Mouse (Mus musculus): ENCODE results near the gene P3h2. TPM values are rescaled to one million over a fixed set of nuclear protein-coding genes. Genes with fewer than 3 reads are reported as not detected.

The P3h2 gene
- total RNA-seq, 2 experiments from 2014 or later = 3.0 to 4.2 TPM

GRCm38 (mm10) chr16:26005811-26006210, 99.8 kb downstream of the P3h2 start:
- DNase-seq (ENCODE audit: low spot score in 2 of 2) = no peak
- H3K4me3 ChIP-seq = no peak overlapping the region
- no peak overlapping the region for H3K27ac ChIP-seq
- TF ChIP-seq CTCF (conservative IDR thresholded peaks at IDR 0.05) = no peak

DNA sequence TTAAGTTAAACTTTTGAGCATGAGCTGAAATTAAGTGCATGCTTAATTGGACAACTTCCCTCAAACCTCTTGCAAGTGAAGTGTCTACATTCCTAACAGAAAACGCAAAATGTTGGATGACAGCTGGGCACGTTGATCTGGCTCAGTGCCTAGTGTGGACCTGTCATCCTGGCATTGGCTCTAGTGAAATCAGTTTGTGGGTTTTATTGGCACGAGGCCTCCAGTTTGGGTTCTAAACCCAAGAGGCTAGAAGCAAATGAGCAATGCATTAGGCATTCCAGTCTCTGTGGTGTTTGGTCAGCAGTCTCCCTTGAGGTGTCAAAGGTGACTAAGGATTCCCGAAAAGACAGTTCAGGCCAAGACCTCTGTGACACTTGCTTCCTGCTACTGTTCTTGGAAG, 102.3 kb downstream of the P3h2 start:
- no peak overlapping the region for H3K27ac ChIP-seq
- no peak for DNase-seq (ENCODE audit: low spot score in 2 of 2)
- TF ChIP-seq CTCF (conservative IDR thresholded peaks at IDR 0.05) = no peak
- H3K4me3 ChIP-seq = no peak overlapping the region

DNA sequence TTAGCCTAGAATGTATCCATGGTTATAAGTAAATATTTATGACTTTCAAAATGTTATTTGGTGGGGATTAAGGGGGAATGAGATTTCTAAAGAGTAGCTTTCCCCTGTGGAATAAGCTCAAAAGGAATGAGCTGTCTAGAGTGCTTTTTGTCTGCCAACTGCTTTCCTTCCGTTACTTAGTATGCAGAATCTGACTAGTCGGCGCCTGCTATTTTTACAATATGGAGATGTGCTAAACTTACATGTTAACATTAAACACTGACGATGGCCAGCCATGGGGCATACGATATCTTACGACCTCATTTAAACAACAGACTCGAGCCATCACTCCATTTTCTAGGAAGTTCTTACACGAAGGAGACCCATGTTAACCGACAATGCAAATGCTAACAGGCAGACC, 102.7 kb downstream of the P3h2 start:
- TF ChIP-seq CTCF (conservative IDR thresholded peaks at IDR 0.05) = no peak
- DNase-seq (ENCODE audit: low spot score in 2 of 2) = no peak
- no peak overlapping the region for H3K4me3 ChIP-seq
- no peak overlapping the region for H3K27ac ChIP-seq

GRCm38 (mm10) chr16:25994605-25995004, 111.0 kb downstream of the P3h2 start:
- DNase-seq (ENCODE audit: low spot score in 2 of 2) = no peak
- no peak overlapping the region for H3K27ac ChIP-seq
- no peak for TF ChIP-seq CTCF (conservative IDR thresholded peaks at IDR 0.05)
- H3K4me3 ChIP-seq = no peak overlapping the region

- Histone ChIP-seq H3K4me3 (no peak overlapping the region), H3K27ac (no peak overlapping the region)
- no peak for DNase-seq (ENCODE audit: low spot score in 2 of 2)
- no peak for TF ChIP-seq CTCF (conservative IDR thresholded peaks at IDR 0.05)
These were observed 118.4 kb downstream of the P3h2 start for GRCm38 (mm10) chr16:25987221-25987620.

DNA sequence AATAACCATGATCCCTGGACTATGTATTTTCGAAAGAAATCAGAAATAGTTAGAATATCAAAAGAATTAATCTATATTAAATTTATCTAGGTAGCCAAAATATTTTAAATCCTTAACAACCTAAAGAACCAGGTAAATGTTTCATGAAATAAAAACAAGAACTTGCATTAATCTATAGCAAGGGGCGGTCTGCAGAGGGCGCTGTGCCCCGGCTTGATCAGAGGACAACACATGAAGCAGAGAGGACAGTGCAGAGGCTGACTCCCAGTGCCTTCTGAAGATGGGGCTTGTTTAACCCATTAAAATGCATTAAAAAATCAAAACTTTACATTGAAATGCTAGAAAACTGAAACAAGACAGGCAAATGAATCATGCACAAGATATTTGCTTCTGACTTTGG, 121.9 kb downstream of the P3h2 start:
- DNase-seq (ENCODE audit: low spot score in 2 of 2) = no peak
- TF ChIP-seq CTCF (conservative IDR thresholded peaks at IDR 0.05) = peak; percentile 75
- Histone ChIP-seq H3K27ac (no peak overlapping the region), H3K4me3 (no peak overlapping the region)

DNA sequence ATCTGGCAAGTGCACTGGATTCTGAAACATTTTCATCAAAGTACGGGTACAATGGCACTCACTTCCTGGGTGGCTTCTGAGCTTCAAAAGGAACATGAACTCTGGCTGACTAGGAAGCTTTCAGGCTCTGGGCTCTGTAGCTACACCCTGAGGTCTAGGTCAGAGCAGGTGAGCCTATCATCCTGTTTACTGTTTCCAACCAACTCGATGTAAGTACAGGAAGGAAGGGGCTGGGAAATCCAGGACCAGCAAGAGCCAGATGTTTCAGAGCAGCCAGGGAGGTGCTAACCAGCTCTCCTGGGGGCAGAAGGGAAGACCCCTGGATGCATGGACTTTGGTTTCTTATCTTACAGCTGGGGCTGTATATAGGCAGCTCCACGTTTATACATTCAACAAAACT, 126.5 kb downstream of the P3h2 start:
- no peak for TF ChIP-seq CTCF (conservative IDR thresholded peaks at IDR 0.05)
- Histone ChIP-seq H3K4me3 (no peak overlapping the region), H3K27ac (no peak overlapping the region)
- DNase-seq (ENCODE audit: low spot score in 2 of 2) = no peak

GRCm38 (mm10) chr16:25977210-25977609, 128.4 kb downstream of the P3h2 start:
- no peak for TF ChIP-seq CTCF (conservative IDR thresholded peaks at IDR 0.05)
- Histone ChIP-seq H3K27ac (no peak overlapping the region), H3K4me3 (no peak overlapping the region)
- no peak for DNase-seq (ENCODE audit: low spot score in 2 of 2)

DNA sequence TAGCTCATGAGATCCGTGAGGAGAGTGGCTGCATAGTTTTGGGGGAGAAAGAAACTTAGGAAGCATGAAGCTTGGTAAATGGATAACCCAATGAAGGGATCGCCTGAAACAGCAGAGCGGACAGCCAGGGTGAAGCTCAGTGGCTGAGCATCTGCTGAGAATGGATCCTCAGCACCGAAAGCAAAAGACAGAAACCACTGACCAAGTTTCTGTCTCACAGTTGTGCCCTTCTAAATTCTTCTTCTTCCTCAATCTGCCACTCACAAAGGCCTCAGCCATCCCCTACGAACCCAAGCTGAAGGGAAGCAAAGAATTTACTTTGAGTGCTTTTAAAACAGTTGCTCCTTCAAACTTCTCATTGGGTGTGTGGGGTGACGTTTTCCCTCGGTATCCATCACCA, 134.3 kb downstream of the P3h2 start:
- no peak for DNase-seq (ENCODE audit: low spot score in 2 of 2)
- no peak for TF ChIP-seq CTCF (conservative IDR thresholded peaks at IDR 0.05)
- H3K27ac ChIP-seq = no peak overlapping the region
- no peak overlapping the region for H3K4me3 ChIP-seq

DNA sequence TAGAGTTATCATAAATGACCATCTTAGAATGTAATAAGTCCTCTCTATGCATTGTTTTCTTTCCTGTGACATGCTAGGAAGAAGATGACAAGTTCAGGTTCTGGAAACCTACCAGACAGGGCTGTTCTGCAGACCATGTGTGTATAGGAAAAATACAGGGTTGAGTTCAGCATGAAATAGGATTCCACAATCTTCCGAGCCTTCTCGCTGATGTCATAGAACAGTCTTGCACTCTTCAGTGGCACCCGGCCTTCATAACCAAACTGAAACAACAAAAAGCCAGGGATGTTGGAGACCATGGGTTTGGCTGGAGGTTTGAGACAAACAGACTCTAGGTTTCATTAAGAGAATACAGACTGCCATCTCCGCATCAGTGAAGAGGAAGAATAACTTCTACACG, 134.9 kb downstream of the P3h2 start:
- Histone ChIP-seq H3K4me3 (no peak overlapping the region), H3K27ac (no peak overlapping the region)
- DNase-seq (ENCODE audit: low spot score in 2 of 2) = no peak
- TF ChIP-seq CTCF (conservative IDR thresholded peaks at IDR 0.05) = no peak

GRCm38 (mm10) chr16:25970193-25970592, 135.4 kb downstream of the P3h2 start:
- no peak for DNase-seq (ENCODE audit: low spot score in 2 of 2)
- TF ChIP-seq CTCF (conservative IDR thresholded peaks at IDR 0.05) = no peak
- Histone ChIP-seq H3K27ac (no peak overlapping the region), H3K4me3 (no peak overlapping the region)

- DNase-seq (ENCODE audit: low spot score in 2 of 2) = peak; percentile 63 to 90
- peak; percentile 98 for TF ChIP-seq CTCF (conservative IDR thresholded peaks at IDR 0.05)
- no peak overlapping the region for H3K4me3 ChIP-seq
These were observed 138.3 kb downstream of the P3h2 start for GRCm38 (mm10) chr16:25967297-25967696.

DNA sequence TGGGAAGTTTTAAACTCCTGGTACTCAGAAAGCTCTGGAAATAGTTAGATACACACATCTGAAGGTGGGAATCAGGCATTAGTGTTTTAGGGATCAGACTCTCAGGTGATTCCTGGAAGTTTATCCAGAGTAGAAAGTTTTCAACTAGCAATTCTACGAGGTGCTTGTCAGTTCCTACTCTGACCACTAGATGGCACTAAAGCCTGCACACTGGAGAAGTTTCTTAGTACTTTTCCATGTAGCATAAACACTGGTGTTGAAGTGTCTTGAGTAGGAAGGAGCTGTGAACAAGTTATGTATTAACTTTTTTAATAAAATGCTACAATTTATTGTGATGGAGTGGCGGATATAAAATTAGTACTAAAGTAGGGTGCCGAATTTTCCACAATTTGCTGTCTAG, 141.7 kb downstream of the P3h2 start:
- H3K27ac ChIP-seq = no peak overlapping the region
- peak; percentile 44 to 62 for DNase-seq (ENCODE audit: low spot score in 2 of 2)
- H3K4me3 ChIP-seq = no peak overlapping the region
- peak; percentile 100; the same call in 1 of the 2 replicates for TF ChIP-seq CTCF (conservative IDR thresholded peaks at IDR 0.05)

More at GRCm38 (mm10) chr16:25967297-25967696, 138.3 kb downstream of the P3h2 start:
- H3K27ac ChIP-seq = no peak overlapping the region

- Histone ChIP-seq H3K27ac (no peak overlapping the region), H3K4me3 (no peak overlapping the region)
- peak; percentile 79 to 85 for DNase-seq (ENCODE audit: low spot score in 2 of 2)
- no peak for TF ChIP-seq CTCF (conservative IDR thresholded peaks at IDR 0.05)
These were observed 145.2 kb downstream of the P3h2 start for GRCm38 (mm10) chr16:25960345-25960744.

DNA sequence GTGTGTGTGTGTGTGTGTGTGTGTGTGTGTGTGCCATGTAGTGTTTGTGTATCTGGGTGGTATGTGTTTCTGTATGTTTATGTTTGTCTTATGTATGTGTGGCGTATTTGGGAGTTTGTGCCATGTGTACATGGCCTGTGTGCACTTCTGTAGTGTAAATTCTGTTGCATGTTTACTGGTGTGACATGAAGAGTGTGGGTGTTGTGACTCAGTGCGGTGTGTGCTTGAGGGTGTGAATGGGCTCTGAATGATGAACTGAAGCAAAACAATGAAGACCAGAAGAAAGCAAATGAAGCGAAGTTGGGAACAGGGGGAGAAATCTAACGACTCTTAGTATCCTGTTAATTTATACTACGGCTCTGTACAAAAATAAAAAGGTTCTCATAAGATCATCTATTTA, 145.7 kb downstream of the P3h2 start:
- no peak for DNase-seq (ENCODE audit: low spot score in 2 of 2)
- Histone ChIP-seq H3K27ac (no peak overlapping the region), H3K4me3 (no peak overlapping the region)
- no peak for TF ChIP-seq CTCF (conservative IDR thresholded peaks at IDR 0.05)

Measured in layer of hippocampus, adult 2 months (tissue).